Mouse (Mus musculus) B cell, adult 2 months (primary cell): ENCODE measurements around the gene Prnp.

Experiments
- DNase-seq, 2 experiments: peaks; one replicate each; pipeline ENCODE4 v3.0.0; 2022

The Prnp gene

DNA sequence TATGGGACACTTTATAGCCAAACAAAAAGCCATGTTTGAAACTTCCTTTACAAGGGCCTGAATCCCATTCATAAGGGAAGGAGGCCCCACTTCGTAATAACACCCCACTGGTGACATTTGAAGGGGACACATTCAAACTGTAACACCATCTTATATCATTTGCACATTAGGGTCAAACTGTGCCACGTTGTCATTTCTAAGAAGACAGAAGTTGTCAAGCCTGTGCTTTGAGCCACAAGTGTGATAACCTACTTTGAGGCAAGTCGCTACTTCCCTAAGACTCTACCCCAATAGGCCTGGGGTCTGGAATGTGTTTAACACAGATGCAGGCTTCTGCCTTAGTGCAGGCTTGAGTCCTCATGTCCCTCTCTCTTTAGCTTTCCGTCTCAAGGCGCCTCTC is 2.4 kb upstream of the Prnp start:
- no peak for DNase-seq

DNA sequence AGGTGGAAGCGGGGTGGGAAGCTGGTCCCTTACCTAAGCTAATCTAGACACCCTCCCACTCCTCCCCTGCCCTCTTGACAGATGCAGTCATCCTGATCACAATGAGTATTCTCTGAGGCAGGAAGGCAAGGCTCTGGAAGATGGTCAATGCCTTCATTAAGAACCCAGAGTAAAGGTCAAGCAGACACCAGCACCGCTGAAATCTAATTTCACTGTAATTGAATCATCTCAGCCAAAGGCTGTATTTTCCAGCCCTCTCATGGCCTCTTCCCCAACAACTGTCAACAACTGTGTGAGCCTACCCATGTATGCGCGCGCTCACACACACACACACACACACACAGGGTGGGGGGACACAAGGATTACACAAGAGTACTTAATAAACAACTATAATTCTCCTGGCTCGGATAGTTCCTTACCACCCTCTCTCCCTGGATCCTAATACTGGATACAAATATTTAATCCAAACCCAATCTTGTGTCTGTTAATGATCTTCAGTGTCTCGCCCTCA is 1.3 kb upstream of the Prnp start:
- DNase-seq, result no peak

DNA sequence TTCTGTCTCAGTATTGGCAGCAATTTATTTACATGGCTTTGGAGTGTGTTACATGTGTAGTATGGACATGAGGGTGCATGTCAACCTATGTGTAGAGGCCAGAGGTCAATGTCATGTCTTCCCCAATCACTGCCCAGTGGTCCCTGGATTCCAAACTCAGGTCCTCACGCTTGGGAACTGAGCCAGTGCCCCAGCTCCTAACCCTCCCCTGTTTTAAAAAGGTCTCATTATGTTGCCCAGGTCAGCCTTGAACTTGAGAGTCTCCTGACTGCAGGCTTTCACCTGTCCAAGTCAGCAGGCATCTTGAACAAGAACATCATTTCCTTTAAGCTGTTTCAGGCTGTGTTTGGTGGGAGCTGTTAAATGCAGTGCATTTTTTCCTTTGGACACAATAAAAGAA is 822 bp upstream of the Prnp start:
- no peak for DNase-seq

DNA sequence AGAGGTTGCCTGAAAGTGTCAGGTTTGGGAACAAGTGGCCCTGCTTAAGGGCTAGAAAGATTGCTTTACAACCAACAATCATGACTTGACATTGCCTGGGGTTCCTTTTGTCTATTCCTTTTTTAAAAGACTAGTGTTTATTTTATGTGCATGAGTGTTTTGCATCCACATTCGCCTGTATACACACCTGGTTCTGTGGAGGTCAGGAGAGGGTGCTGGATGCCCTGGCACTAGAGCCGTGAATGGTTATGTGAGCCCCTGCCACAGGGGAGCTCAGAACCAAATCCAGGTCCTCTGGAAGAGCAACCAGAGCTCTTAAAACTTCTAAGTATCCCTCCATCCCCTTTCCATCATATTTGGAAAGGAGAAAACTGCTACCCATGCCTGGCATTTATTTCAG is 1.1 kb downstream of the Prnp start:
- no peak for DNase-seq

DNA sequence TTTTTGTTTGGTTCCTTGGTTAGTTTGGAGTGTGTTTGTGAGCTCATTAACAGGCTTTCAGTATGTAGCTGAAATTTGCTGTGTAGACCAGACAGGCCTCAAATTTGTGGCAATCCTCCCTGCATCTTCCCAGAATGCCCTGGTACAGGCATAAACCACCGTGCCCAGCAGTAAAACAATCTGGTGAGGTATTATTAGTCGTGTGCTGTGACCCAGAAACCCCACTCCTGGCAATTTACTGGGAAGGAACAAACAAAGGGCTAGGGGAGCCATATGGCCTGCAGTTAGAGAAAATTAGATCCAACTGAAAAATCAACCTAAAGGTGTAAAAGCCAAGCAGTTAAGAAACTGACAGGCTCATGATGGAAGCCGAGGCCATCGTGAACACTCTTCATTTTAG is 1.6 kb downstream of the Prnp start:
- DNase-seq, result no peak

DNA sequence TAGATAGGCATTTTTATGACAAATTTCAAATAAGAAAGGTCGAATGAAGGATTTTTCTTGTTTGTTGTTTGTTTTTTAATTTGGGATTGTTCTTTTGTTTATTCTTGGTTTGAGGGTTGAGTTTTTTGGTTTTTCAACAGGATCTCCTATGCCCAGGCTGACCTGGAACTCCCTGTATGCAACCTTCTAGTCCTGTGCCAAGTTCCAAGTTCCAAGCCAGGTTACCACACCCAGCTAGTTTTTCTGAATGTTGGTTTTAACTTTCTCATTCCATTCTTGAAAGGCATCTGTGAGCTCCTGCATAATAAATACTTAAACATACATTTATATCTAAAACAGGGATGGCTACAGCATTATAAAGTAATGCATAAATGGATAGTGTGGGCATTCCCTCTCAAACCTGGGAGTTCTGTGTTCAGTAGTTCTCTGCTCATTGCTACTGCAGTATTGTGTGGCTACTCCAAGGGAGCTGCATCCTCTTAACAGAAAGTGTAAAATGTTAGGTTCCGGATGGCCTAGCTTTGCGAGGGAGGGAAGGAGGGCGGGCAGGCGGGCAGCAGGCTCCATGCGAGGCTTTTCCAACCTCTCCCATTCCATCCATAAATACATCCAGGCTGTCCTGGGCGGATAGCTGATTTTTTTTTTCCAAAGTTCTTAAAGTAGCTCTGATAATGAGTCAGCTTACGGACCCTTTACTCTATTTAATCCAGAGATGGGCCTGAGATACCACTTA is 3.0 kb downstream of the Prnp start:
- DNase-seq, result no peak

DNA sequence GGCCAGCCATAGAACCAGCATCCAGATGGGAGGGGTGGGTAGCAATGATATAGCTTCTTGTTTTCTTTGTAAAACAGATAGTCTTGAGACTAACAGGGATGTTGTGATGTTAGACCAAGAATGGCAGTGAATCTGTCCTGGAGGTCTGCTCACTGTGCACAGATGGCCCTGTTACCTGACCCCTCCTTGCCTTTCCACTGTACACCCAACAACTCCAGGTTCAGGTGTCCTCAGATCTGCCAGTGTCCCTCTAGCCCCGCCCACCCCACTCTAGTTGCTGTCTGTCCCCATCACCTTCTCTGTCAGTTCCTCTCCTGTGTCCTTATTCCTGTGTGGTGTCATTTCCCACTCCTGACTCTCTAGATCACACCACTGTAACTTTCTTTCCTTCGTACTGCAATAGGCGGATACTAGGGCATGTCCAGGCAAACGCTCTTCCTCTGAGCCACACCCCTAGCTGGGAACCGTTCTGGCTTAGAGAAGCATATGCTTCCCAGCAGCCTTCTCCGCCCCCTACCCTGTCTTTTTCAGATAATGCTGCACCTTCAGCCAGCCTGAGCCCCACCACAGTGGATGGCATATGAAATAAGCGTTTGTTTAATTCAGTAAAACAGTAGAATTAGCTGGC is 22.7 kb downstream of the Prnp start:
- no peak for DNase-seq

DNA sequence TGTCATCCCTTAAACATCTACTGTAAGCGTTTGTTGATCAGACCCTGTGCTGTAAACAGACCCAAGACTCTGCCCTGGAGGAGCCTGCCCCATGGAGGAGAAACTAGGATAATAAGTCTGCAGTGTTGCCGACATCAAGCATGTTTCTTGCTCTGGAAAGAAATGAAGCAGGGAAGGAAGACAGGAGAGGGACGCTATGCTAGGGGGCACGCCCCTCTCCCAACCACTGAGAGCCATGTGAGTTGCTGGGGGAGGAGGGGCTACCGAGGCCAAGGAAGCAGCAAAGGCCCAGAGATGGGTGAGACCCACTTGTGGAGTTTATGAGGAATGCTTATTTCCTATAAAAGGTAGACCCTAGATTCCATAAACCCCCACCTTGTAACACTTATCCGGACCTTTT is 23.3 kb downstream of the Prnp start:
- DNase-seq, result no peak

DNA sequence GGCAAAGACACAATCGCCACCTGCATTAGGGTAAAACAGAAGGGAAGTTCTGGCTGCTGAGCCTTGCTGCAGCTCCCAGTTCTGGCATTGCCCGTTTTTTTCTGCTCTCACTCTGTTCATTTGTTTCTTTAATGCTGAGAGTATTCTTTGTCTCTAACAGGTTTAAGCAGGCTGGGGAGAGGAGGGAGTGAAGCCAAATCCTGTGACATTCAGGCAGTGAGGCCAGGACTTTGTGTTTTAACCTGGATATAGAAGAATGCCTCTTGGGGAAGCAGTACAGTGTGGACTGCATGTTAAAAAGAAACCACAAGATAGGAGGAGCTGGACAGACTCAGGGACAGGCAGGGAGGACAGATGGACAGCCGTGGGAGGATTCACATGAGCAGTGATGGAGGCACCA is 23.9 kb downstream of the Prnp start:
- no peak for DNase-seq

DNA sequence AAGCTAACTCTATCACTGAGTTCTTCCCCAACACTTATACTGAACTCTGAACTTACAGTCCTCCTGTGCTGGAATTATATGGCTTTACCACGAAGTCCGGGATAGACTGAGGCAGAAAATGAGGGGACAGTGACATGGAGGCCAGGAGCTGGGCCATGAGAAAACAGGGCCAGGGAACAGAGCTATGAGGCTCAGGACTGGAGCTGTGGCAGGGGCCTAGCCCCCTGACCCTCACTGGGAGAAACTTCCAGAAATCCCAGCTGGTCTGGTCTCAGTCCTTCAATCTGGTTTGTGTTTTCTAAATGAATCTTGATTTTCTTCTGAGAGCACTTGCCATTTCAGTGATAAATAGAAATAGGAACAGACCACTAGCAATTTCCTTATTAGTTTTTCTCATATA is 24.5 kb downstream of the Prnp start:
- DNase-seq, result no peak

DNA sequence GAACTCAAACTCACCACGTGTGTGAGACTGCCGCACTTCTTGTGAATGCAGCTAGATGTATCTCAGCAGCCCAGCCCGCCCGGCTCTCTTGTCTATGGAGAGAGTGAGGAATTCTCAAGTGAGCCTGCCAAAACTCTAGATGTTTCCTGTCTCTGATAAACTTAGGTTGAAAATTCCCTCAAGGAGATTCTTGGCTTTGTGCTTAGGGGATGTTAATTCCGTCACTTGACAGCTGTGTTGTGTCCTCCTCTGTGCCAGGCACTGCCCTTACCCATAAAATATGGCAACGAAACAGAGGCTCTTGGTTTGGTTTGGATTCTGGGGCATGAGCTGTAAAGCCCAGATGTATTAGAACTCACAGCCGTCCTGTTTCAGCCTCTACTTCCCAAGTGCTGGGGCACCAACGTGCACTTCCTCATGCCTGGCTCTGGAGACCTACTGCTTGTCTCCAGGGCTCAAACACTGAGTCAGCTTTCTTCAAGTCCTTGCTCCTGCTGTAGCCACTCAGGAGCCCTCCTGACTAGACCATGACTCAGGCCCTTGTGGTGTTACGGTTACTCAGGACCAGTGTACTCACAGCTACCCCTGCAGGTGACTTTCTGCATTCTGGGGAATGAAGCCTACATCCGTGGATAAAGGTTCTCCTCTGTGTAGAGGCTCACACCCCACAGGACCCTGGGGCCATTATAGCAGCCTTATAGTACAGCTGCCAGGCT is 25.8 kb downstream of the Prnp start:
- no peak for DNase-seq

DNA sequence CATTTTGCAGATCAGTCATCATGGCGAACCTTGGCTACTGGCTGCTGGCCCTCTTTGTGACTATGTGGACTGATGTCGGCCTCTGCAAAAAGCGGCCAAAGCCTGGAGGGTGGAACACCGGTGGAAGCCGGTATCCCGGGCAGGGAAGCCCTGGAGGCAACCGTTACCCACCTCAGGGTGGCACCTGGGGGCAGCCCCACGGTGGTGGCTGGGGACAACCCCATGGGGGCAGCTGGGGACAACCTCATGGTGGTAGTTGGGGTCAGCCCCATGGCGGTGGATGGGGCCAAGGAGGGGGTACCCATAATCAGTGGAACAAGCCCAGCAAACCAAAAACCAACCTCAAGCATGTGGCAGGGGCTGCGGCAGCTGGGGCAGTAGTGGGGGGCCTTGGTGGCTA is 26.7 kb downstream of the Prnp start:
- DNase-seq, result no peak

DNA sequence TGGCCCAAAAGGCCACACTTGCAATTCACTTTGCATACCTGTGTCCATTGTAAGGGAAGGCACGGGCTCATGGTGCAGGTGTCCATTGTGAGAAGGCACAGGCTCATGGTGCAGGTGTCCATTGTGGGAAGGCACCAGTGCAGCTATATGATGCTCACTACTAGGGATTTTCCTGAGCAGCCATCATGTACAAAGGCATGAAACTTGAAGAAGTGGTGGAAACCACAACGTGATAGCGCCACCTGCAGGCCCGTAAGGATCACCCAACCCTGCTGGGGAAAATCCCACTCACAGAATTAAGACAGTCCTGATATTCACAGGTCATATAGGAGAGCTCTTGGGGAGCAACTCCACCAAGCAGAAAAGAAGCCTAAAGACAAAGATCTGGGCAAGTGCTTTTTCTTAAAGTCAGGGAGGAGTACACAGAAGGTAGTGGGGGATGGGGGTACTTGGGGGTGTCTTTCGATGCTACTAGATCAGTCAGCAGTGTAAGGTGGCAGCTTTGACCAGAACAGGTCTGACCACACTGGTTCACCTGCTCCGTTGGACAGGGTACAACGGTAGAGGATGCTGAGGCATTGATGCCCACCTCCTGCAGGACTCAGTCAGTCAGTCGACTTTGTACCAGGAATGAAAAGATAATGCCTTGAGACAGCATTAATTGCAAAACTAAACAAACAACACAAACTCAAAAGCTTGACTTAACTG is 29.8 kb downstream of the Prnp start:
- peak; percentile 68 to 71 for DNase-seq

DNA sequence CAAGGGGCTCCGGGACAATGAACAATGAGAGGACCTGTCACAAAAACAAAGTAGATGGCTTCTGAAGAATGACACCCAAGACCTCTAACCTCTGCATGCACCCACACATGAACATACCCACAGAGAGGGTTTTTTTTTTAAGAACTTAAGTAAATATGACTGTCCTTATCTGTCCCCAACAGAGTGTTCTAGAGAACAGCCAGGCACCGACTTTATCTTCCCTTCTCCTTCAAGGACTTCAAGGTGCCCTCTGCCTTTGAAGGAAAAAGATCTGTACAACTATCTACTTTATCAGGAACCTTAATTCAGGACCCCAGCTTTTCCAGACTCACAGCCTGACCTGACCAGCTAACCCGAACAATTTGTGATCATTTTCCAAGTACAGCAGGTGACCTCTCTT is 30.8 kb downstream of the Prnp start:
- DNase-seq, result no peak

DNA sequence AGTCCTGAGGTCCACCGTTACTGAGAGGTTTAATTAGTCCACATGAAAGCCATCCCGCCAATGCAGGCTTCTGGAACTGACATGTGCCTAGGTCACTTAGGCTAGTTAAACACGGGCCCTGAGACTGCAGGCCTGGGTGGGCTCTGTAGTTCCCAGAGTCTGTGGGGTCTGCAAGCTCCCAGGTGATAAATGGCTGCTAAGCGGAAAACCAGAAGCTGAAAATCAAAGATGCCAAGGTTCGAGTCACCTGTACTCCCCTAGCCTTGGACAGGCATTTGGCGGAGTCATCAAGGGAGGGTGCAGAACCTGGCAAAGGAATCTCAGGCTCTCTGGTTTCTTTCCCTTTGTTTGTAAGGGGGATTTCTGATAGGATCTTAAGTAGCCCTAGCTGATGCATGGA is 31.8 kb downstream of the Prnp start:
- no peak for DNase-seq

DNA sequence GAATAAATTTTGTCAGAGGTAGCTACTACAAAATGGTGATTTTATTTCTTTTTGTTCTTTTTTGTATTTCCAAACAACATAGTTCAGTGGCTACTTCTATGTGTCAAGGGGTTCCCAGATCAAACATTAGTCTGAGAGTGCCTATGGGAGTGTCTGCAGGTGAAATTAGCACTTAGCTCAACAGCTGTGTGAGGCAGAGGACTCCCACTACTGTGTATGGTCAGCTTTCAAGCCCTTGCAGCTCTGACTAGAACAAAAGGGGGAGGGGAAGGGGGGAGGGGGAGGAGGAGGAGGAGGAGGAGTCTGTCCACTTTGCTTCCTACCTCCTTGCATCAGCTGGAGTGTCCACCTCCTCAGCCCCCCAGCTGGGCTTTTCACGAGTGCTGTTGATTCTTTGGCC is 34.6 kb downstream of the Prnp start:
- DNase-seq, result no peak

DNA sequence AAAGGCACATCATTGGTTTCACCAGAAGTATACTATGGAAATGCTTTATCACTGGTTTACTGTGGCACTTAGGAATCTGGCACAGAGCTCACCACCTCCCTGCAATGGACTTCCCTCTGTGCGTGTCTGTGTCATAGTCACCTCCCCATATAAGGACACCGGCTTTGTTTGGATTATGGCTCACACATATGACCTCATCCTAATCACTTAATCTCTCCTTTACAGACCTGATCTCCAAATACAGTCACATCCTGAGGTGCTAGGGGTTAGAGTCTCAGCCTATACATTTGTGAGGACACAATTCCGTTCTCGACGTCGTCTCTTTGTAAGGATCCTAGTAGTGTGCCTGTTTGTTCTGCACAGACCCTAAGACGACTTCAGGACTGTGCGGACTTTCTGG is 35.5 kb downstream of the Prnp start:
- DNase-seq, result no peak

DNA sequence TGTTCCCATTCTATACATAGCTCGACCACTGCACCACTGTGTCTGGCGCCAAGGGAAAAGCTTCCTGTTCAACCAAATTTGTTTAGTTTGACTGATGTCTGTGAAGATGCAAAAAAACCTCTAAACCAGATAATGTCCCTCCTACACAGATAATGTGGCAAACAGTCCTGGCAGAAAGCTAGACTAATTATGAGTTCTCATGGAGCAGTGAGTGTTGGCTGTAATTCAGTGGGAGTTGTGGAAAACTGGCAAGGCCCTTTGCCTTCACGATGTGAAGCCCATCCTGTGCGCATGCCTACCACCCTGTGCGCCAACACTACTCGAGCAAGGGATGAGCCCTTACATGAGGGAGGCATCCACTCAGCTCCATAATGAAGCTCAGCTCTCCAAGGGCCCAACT is 36.0 kb downstream of the Prnp start:
- no peak for DNase-seq

DNA sequence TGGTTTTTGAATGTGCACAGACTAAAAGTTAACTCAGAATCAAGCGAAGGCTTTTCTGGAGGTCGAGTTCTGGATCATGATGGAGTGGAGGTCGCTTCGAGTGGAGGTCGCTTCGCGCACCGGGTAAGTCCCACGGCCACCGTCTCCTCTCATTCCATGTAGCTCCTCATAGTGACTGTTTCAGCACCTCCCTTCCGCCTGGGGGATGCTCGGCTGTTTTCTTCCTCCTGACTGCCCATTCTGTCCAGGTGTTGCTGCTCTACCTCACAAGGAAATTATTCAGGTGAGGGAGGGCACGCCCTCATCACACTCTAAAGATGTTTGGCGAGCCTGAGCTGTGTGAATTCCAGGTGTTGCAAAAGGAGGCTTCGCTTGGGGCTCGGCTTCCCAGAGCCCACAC is 36.6 kb downstream of the Prnp start:
- no peak for DNase-seq

DNA sequence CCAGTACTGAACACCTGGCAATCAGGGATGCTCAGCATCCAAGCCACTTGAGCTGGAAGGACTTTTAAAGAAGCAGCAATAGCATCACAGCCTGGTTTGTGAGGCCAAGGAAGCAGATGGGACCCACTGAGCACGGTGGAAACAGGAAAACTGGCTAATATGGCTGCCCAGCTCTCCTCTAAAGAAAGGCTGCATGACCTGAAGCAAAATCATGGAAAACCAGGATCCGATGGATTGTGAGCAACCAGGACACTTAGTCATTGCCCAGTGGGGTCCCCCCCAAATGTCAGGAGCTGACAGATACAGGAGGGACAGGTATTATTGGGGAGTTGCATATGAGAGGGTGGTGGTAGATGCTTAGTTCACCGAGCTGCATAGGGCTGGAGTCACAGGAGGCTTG is 38.4 kb downstream of the Prnp start:
- no peak for DNase-seq

DNA sequence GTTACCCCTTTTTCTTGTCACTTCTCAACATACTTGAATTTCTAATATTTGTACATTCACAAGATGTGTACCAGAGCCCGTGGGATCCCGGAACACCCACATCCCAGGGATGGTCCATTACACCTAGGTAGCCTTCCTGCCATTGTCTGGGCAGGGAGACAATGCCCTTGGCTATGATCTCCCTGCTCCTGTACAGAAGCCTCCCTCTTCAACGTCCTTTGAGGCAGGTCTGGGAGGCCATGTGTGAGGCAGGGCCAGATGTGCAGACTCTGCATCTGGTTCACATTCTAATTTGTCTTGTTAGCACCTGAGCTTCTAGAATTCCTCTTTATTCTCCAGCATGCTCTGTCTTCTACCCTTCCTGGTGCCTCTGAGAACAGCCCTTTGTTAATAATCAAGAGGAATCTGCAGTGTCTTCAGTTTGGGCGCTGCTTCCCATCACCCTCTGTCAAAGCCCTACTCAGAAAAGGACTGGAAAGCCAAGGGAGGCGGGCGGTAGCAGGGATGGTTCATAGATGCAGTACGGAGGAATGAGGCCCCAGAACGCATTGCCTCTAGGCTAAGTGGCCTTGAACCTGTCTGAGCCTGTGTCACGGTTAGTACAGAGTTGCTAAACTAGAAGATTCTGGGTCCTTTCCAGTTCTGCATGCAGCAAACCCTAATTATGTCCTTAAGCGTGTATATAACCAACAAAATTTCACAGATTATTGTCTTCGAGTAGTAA is 39.4 kb downstream of the Prnp start:
- DNase-seq, result no peak

DNA sequence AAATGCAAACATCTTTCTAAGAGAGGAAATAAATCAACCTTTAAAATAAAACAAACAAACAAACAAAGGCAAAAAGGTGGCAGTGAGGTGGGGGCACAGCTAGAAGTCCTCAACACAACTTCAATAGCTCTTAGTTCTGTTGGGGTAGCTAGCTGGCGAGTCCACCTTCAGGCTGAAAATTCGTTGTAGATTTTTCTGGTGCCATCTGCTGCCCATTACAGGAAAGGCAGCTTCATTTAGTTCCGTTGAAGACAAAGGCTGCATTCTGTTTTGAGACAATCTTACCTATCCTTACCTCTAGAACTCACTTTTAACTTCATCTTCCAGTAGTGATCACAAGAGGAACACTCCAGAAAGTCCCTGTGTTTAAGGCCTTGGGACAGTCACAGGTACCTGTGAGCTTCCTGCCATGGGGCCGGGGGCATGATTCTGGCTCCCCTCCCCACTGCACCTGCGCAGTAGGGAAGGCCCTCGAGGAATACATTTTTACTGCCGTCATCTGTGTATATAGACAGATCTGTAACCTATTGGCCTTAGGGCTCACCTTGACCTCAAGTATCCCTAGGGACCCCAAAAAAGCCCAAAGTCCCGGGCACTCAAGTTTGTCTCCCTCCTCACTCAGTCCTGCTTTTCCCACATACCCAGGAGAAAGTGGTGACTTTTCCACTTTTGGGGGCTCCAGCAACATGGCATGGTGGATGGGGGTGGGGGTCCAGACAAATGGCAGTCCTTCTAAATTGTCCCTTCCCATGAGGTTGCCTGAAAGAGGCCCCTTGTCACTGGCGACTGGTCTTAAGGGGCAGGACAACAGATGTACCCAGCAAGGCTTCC is 40.3 kb downstream of the Prnp start:
- DNase-seq, result peak; percentile 57 to 66
